Mouse (Mus musculus) gonadal fat pad, adult 2 months (tissue): ENCODE results near the gene Hectd2. TPM values are rescaled to one million over a fixed set of nuclear protein-coding genes. Genes with fewer than 3 reads are reported as not detected.

Experiments
- DNase-seq: peaks from one replicate; pipeline ENCODE4 v3.0.0-alpha.2; 2012; ENCODE audit warnings: low read depth
- polyA plus RNA-seq: library from polyadenylated mRNA; depleted of rRNA; stranded (reverse); fragments of >200 nt; gene quantifications from 2 replicates; pipeline ENCODE4 v1.2.3, GENCODE M21; 2012

Gene Hectd2
- polyA plus RNA-seq, 1 experiment = 4.5 TPM

- no peak for DNase-seq
Measured at GRCm38 (mm10) chr19:36564396-36564795, 10.0 kb downstream of the Hectd2 start.

GRCm38 (mm10) chr19:36573986-36574385, 19.5 kb downstream of the Hectd2 start:
- no peak for DNase-seq

GRCm38 (mm10) chr19:36575159-36575558, 20.7 kb downstream of the Hectd2 start:
- no peak for DNase-seq

GRCm38 (mm10) chr19:36580874-36581273, 26.4 kb downstream of the Hectd2 start:
- no peak for DNase-seq

GRCm38 (mm10) chr19:36582116-36582515, 27.7 kb downstream of the Hectd2 start:
- no peak for DNase-seq

- DNase-seq = no peak
Measured at GRCm38 (mm10) chr19:36585505-36585904, 31.1 kb downstream of the Hectd2 start.

- DNase-seq = no peak
Measured at GRCm38 (mm10) chr19:36594409-36594808, 40.0 kb downstream of the Hectd2 start.

- no peak for DNase-seq
Measured at GRCm38 (mm10) chr19:36601869-36602268, 47.4 kb downstream of the Hectd2 start.

GRCm38 (mm10) chr19:36602535-36603312, 48.3 kb downstream of the Hectd2 start:
- no peak for DNase-seq

- DNase-seq = no peak
Measured at GRCm38 (mm10) chr19:36606270-36606669, 51.8 kb downstream of the Hectd2 start.

- no peak for DNase-seq
Measured at GRCm38 (mm10) chr19:36609229-36609628, 54.8 kb downstream of the Hectd2 start.

- DNase-seq = no peak
Measured at GRCm38 (mm10) chr19:36610309-36610708, 55.9 kb downstream of the Hectd2 start.

- no peak for DNase-seq
Measured at GRCm38 (mm10) chr19:36625906-36626305, 71.5 kb downstream of the Hectd2 start.

- no peak for DNase-seq
Measured at GRCm38 (mm10) chr19:36626881-36627280, 72.4 kb downstream of the Hectd2 start.

- no peak for DNase-seq
Measured at GRCm38 (mm10) chr19:36629394-36629910, 75.0 kb downstream of the Hectd2 start.

- DNase-seq = no peak
Measured at GRCm38 (mm10) chr19:36630361-36630760, 75.9 kb downstream of the Hectd2 start.

- DNase-seq = peak; percentile 63
Measured at GRCm38 (mm10) chr19:36634771-36635170, 80.3 kb downstream of the Hectd2 start.

GRCm38 (mm10) chr19:36637223-36637622, 82.8 kb downstream of the Hectd2 start:
- DNase-seq = no peak

- DNase-seq = peak; percentile 9
Measured at GRCm38 (mm10) chr19:36637948-36638587, 83.6 kb downstream of the Hectd2 start.

GRCm38 (mm10) chr19:36639072-36639471, 84.6 kb downstream of the Hectd2 start:
- DNase-seq = no peak

GRCm38 (mm10) chr19:36641128-36641527, 86.7 kb downstream of the Hectd2 start:
- no peak for DNase-seq

GRCm38 (mm10) chr19:36645308-36645889, 91.0 kb downstream of the Hectd2 start:
- DNase-seq = no peak
